ENCODE assay signal across 8 mouse cellular contexts in genomic region chr5:73431581-73431980, GRCm38 (mm10). TPM values are rescaled to one million over a fixed set of nuclear protein-coding genes. Genes with fewer than 3 reads are reported as not detected.
DNase-seq lines count a peak whose midpoint lies in the region; ATAC-seq lines count a peak whose summit lies in the region.

No protein-coding gene starts in this region.

- H3K4me3 ChIP-seq in limb, embryonic 13.5 days, result no peak overlapping the region
- H3K4me3 ChIP-seq in neural tube, embryonic 12.5 days, result no peak overlapping the region

- 0 out of 2 replicates have a peak, but pooled peaks cover 3% of the 10 kb centered on the region for H3K27me3 ChIP-seq in limb, embryonic 13.5 days
- no peaks in the 10 kb centered on the region for H3K27me3 ChIP-seq in neural tube, embryonic 12.5 days (replicated peaks)

- H3K9me3 ChIP-seq in limb, embryonic 13.5 days, result no peaks in the 10 kb centered on the region
- no peaks in the 10 kb centered on the region for H3K9me3 ChIP-seq in neural tube, embryonic 12.5 days

- no peak overlapping the region for H3K9ac ChIP-seq in limb, embryonic 13.5 days
- H3K9ac ChIP-seq in neural tube, embryonic 12.5 days, result no peak overlapping the region

- DNase-seq in 3T3-L1 (ENCODE audit: low read depth, low spot score), result peak; percentile 86
- DNase-seq in adrenal gland, adult 18-20 months (ENCODE audit: low spot score in 2 of 2), result peak; percentile 72 to 75
- peak; percentile 87 for DNase-seq in embryo, embryonic 10.5 days (ENCODE audit: low spot score)
- DNase-seq in gastrocnemius, postnatal 4 days (ENCODE audit: low spot score in 2 of 2), result peak; percentile 58 to 72
- DNase-seq in kidney, adult 9 months, result peak; percentile 80
- DNase-seq in testis, postnatal 14 days (ENCODE audit: low spot score), result peak; percentile 34

- H3K4me2 ChIP-seq in limb, embryonic 13.5 days (replicated peaks), result no peak overlapping the region
- H3K4me2 ChIP-seq in neural tube, embryonic 12.5 days (replicated peaks), result no peak overlapping the region

- H3K4me1 ChIP-seq in limb, embryonic 13.5 days, result no peaks in the 10 kb centered on the region
- H3K4me1 ChIP-seq in neural tube, embryonic 12.5 days, result no peaks in the 10 kb centered on the region; the same call in 1 of the 2 replicates

- WGBS in limb, embryonic 13.5 days, result 23% methylated on average over 14 of the region's 14 CpGs
- WGBS in neural tube, embryonic 12.5 days, result 28% methylated on average over 14 of the region's 14 CpGs

- no peaks in the 10 kb centered on the region for H3K36me3 ChIP-seq in limb, embryonic 13.5 days
- H3K36me3 ChIP-seq in neural tube, embryonic 12.5 days, result no peaks in the 10 kb centered on the region

- peak; percentile 51; the same call in 1 of the 2 replicates for ATAC-seq in limb, embryonic 13.5 days (ENCODE audit: low FRiP score, low read depth)
- ATAC-seq in neural tube, embryonic 12.5 days (ENCODE audit: low FRiP score, low read depth), result peak; percentile 81

- H3K27ac ChIP-seq in limb, embryonic 13.5 days, result no peak overlapping the region
- H3K27ac ChIP-seq in neural tube, embryonic 12.5 days, result no peak overlapping the region

RNA-seq across cellular contexts. Expression of gene Cwh43, which starts 25.7 kb away (rescaled TPM):
- not detected for total RNA-seq in adrenal gland, adult 18-20 months (2021)
- under 1 TPM in 1 of 2 experiments, not detected in 1; 0.18 TPM for total RNA-seq in gastrocnemius, postnatal 4 days (2021)
- polyA plus RNA-seq in limb, embryonic 13.5 days (2015; fragmentation: Nextera tagmentation; extraction: Ambion mirVana), result not detected in 2 replicates
- not detected in 2 replicates for polyA plus RNA-seq in neural tube, embryonic 12.5 days (2016; fragmentation: Nextera tagmentation; extraction: Ambion mirVana)

RNA-seq across cellular contexts. Expression of gene Dcun1d4, which starts 49.2 kb away (rescaled TPM):
- 10 to 100 TPM; 26.9 to 50.3 TPM for total RNA-seq in adrenal gland, adult 18-20 months (2021)
- total RNA-seq in gastrocnemius, postnatal 4 days (2021), result 10 to 100 TPM; 13.2 to 17.5 TPM
- polyA plus RNA-seq in limb, embryonic 13.5 days (2015; fragmentation: Nextera tagmentation; extraction: Ambion mirVana), result 31.9 and 32.7 TPM in 2 replicates
- polyA plus RNA-seq in neural tube, embryonic 12.5 days (2016; fragmentation: Nextera tagmentation; extraction: Ambion mirVana), result 59.2 and 61.2 TPM in 2 replicates

Comparison
In these comparisons a context has a peak if more than half of its experiments do, and no peak if none do; other contexts are left out.
1. DNase-seq: peak in every context shown above with its lines; median percentile 87 in embryo, embryonic 10.5 days; 86 in 3T3-L1; 80 in kidney, adult 9 months; 74 in adrenal gland, adult 18-20 months; 65 in gastrocnemius, postnatal 4 days; 34 in testis, postnatal 14 days.